Mouse (Mus musculus): ENCODE data around the gene 2010111I01Rik. TPM values are rescaled to one million over a fixed set of nuclear protein-coding genes. Genes with fewer than 3 reads are reported as not detected.
"Not testable (repeated sequence)": the region's sequence is repeated elsewhere in the genome, so short reads cannot be mapped to it uniquely, and the experiment has no call there.

2010111I01Rik gene
- polyA plus RNA-seq, 1 experiment from 2014 or later, result 23.5 TPM

DNA sequence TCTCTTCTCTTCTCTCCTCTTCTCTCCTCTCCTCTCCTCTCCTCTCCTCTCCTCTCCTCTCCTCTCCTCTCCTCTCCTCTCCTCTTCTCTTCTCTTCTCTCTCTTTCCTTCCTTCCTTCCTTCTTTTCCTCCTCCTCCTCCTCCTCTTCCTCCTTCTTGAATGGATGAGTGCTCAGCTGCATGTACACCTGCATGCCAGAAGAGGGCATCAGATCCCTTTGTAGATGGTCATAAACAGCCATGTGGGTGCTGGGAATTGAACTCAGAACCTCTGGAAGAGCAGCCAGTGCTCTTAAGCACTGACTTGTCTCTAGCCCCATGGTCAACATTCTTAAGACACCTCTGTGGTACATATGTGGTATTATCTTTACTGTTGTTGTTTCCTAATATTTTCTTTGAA, 269.8 kb downstream of the 2010111I01Rik start:
- not testable (repeated sequence) for H3K27me3 ChIP-seq (replicated peaks; ENCODE audit: control insufficient read depth, insufficient read depth, low read length); H3K4me3 ChIP-seq (ENCODE audit: low read depth, low read length); H3K4me1 ChIP-seq (ENCODE audit: control insufficient read depth, insufficient read depth, low read length); H3K36me3 ChIP-seq (ENCODE audit: control insufficient read depth, insufficient read depth, low read length); ATAC-seq; H3K9ac ChIP-seq (ENCODE audit: low read length); H3K27ac ChIP-seq (ENCODE audit: low read depth, low read length); H3K9me3 ChIP-seq (replicated peaks; ENCODE audit: control insufficient read depth, low read length); H3K4me2 ChIP-seq (ENCODE audit: low read length); DNase-seq (ENCODE audit: low spot score)

DNA sequence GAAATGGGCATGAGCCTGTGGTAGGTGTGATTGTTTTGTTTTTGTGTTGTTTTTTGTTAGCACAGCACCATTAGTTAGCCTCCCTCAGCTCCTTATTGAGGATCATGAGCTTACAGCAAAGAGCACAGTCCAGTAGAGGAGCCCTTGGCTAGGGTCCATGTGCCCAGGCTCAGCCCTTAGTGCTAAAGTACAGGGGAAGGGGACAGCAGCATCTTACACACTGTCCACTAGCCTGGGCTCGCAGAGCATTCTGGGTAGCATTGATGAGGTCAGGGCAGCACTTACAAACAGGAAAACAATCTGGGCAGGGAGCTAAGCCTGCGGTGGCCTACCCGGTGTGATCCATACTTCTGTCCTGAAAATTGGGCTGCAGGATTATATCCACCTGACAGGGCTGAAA, 270.9 kb downstream of the 2010111I01Rik start:
- DNase-seq (ENCODE audit: low spot score) (no peak), ATAC-seq (no peak)
- Histone ChIP-seq H3K4me2 (ENCODE audit: low read length) (no peak overlapping the region), H3K9ac (ENCODE audit: low read length) (no peak overlapping the region), H3K4me3 (ENCODE audit: low read depth, low read length) (no peak overlapping the region), H3K36me3 (ENCODE audit: control insufficient read depth, insufficient read depth, low read length) (no peaks in the 10 kb centered on the region), H3K27ac (ENCODE audit: low read depth, low read length) (no peak overlapping the region), H3K27me3 (replicated peaks; ENCODE audit: control insufficient read depth, insufficient read depth, low read length) (no peaks in the 10 kb centered on the region), H3K9me3 (replicated peaks; ENCODE audit: control insufficient read depth, low read length) (no peaks in the 10 kb centered on the region), H3K4me1 (ENCODE audit: control insufficient read depth, insufficient read depth, low read length) (peaks cover 6% of the 10 kb centered on the region; the same call in 1 of the 2 replicates)
- 87% methylated on average over 3 of the region's 3 CpGs for WGBS

- no peak for ATAC-seq
- Histone ChIP-seq H3K4me2 (ENCODE audit: low read length) (no peak overlapping the region), H3K4me3 (ENCODE audit: low read depth, low read length) (no peak overlapping the region), H3K36me3 (ENCODE audit: control insufficient read depth, insufficient read depth, low read length) (no peaks in the 10 kb centered on the region), H3K9ac (ENCODE audit: low read length) (no peak overlapping the region), H3K27ac (ENCODE audit: low read depth, low read length) (no peak overlapping the region), H3K4me1 (ENCODE audit: control insufficient read depth, insufficient read depth, low read length) (peaks cover 12% of the 10 kb centered on the region; the same call in 1 of the 2 replicates), H3K9me3 (replicated peaks; ENCODE audit: control insufficient read depth, low read length) (no peaks in the 10 kb centered on the region), H3K27me3 (replicated peaks; ENCODE audit: control insufficient read depth, insufficient read depth, low read length) (no peaks in the 10 kb centered on the region)
- 63% methylated on average over 5 of the region's 5 CpGs for WGBS
- no peak for DNase-seq (ENCODE audit: low spot score)
Measured at GRCm38 (mm10) chr13:63236159-63236893, 271.6 kb downstream of the 2010111I01Rik start.

DNA sequence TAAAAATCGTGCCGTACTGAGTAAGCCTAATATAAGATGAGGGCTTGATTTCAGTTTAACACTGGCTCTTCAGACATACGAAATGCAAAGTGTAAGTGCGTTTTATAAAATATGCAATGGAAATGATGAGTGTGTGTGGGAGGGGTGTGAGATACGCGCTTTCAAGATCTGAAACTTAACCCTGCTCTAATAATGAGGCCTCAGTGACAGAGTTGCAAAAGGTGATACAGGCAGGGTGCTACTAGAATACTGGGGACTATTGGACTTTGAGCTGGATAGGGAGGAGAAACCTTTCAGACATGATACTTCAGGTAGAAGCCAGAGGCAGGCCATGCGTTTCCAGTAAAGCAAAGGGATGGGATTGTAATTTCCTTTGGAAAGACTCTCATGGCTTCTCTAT, 273.4 kb downstream of the 2010111I01Rik start:
- Histone ChIP-seq H3K4me2 (ENCODE audit: low read length) (no peak overlapping the region), H3K4me3 (ENCODE audit: low read depth, low read length) (no peak overlapping the region), H3K27ac (ENCODE audit: low read depth, low read length) (no peak overlapping the region), H3K9ac (ENCODE audit: low read length) (no peak overlapping the region), H3K36me3 (ENCODE audit: control insufficient read depth, insufficient read depth, low read length) (no peaks in the 10 kb centered on the region), H3K9me3 (replicated peaks; ENCODE audit: control insufficient read depth, low read length) (no peaks in the 10 kb centered on the region), H3K4me1 (ENCODE audit: control insufficient read depth, insufficient read depth, low read length) (peaks cover 12% of the 10 kb centered on the region; the same call in 1 of the 2 replicates), H3K27me3 (replicated peaks; ENCODE audit: control insufficient read depth, insufficient read depth, low read length) (no peaks in the 10 kb centered on the region)
- DNase-seq (ENCODE audit: low spot score) (no peak), ATAC-seq (no peak)
- 92% methylated on average over 7 of the region's 7 CpGs for WGBS

DNA sequence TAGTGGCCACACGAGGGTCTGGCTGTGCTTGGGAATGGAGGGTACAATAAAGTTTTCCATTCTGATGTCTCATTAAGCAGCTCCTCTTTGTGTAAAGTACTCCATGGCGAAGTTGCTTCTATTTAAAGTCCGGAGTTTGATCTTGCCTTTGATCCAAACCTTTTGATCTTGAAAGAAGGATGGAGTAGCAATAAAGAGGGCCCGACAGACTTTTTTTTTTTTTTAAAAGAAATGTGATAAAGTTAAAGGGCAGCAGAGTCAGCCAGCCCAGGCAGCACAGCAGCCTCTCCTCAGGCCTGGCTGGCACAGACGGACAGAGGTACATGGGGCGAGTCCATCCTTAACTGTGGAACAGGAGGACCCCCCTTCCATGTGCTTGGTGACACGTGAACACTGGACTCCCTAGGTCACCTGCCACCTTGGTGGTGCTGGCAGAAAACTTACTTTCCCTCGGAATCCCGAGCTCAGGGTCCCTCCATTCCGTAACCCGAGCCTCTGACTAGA, 274.7 kb downstream of the 2010111I01Rik start:
- ATAC-seq (peak; percentile 63), DNase-seq (ENCODE audit: low spot score) (peak; percentile 37)
- Histone ChIP-seq H3K27me3 (replicated peaks; ENCODE audit: control insufficient read depth, insufficient read depth, low read length) (no peaks in the 10 kb centered on the region), H3K9me3 (replicated peaks; ENCODE audit: control insufficient read depth, low read length) (no peaks in the 10 kb centered on the region), H3K9ac (ENCODE audit: low read length) (peak overlapping the region; percentile 75), H3K36me3 (ENCODE audit: control insufficient read depth, insufficient read depth, low read length) (no peaks in the 10 kb centered on the region), H3K4me1 (ENCODE audit: control insufficient read depth, insufficient read depth, low read length) (peaks cover 13% of the 10 kb centered on the region; the same call in 1 of the 2 replicates), H3K4me2 (ENCODE audit: low read length) (peak overlapping the region; percentile 90), H3K27ac (ENCODE audit: low read depth, low read length) (peak overlapping the region; percentile 65; the same call in 1 of the 2 replicates), H3K4me3 (ENCODE audit: low read depth, low read length) (peak overlapping the region; percentile 67)
- 3% methylated on average over 11 of the region's 11 CpGs for WGBS

- DNase-seq (ENCODE audit: low spot score), result peak; percentile 60
- Histone ChIP-seq H3K4me3 (ENCODE audit: low read depth, low read length) (peak overlapping the region; percentile 67), H3K4me1 (ENCODE audit: control insufficient read depth, insufficient read depth, low read length) (peaks cover 21% of the 10 kb centered on the region; the same call in 1 of the 2 replicates), H3K9me3 (replicated peaks; ENCODE audit: control insufficient read depth, low read length) (no peaks in the 10 kb centered on the region), H3K27me3 (replicated peaks; ENCODE audit: control insufficient read depth, insufficient read depth, low read length) (no peaks in the 10 kb centered on the region), H3K4me2 (ENCODE audit: low read length) (peak overlapping the region; percentile 90), H3K36me3 (ENCODE audit: control insufficient read depth, insufficient read depth, low read length) (no peaks in the 10 kb centered on the region), H3K9ac (ENCODE audit: low read length) (peak overlapping the region; percentile 75), H3K27ac (ENCODE audit: low read depth, low read length) (peak overlapping the region; percentile 65; the same call in 1 of the 2 replicates)
- WGBS, result under 1% methylated on average over 51 of the region's 51 CpGs
- peak; percentile 89 for ATAC-seq
Measured at GRCm38 (mm10) chr13:63239877-63240671, 275.4 kb downstream of the 2010111I01Rik start.

- WGBS, result 45% methylated on average over 5 of the region's 5 CpGs
- ATAC-seq (no peak), DNase-seq (ENCODE audit: low spot score) (no peak)
- H3K4me1 ChIP-seq (ENCODE audit: control insufficient read depth, insufficient read depth, low read length), result peaks cover 22% of the 10 kb centered on the region; the same call in 1 of the 2 replicates
- peak overlapping the region; percentile 67; the same call in 1 of the 2 replicates for H3K4me3 ChIP-seq (ENCODE audit: low read depth, low read length)
- H3K9me3 ChIP-seq (replicated peaks; ENCODE audit: control insufficient read depth, low read length), result no peaks in the 10 kb centered on the region
- no peak overlapping the region for H3K27ac ChIP-seq (ENCODE audit: low read depth, low read length)
- peak overlapping the region; percentile 90 for H3K4me2 ChIP-seq (ENCODE audit: low read length)
- H3K27me3 ChIP-seq (replicated peaks; ENCODE audit: control insufficient read depth, insufficient read depth, low read length), result no peaks in the 10 kb centered on the region
- H3K9ac ChIP-seq (ENCODE audit: low read length), result peak overlapping the region; percentile 13; the same call in 1 of the 2 replicates
- no peaks in the 10 kb centered on the region for H3K36me3 ChIP-seq (ENCODE audit: control insufficient read depth, insufficient read depth, low read length)
Measured at GRCm38 (mm10) chr13:63240835-63241234, 276.1 kb downstream of the 2010111I01Rik start.

DNA sequence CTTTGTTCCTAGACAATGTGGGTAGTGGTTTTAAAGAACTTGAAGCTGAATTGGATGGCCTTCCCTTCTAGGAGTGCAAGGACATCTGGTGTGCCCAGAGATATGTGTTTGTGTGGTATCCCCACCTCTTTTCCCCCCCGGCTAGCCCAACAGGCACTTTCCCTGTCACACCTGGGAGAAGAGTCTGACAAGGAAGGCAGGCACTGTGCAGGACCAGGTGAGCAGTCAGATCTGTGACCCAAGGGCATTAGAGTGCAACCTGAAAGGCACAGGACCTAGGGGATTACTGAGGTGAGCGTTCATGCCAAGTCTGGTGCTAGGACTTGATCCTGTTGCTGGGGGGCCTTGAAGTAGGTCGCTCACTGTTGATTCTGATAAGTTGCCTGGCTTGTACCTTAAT, 277.0 kb downstream of the 2010111I01Rik start:
- Histone ChIP-seq H3K9ac (ENCODE audit: low read length) (no peak overlapping the region), H3K4me3 (ENCODE audit: low read depth, low read length) (no peak overlapping the region), H3K4me1 (ENCODE audit: control insufficient read depth, insufficient read depth, low read length) (peaks cover 26% of the 10 kb centered on the region), H3K36me3 (ENCODE audit: control insufficient read depth, insufficient read depth, low read length) (no peaks in the 10 kb centered on the region), H3K27ac (ENCODE audit: low read depth, low read length) (no peak overlapping the region), H3K4me2 (ENCODE audit: low read length) (no peak overlapping the region), H3K9me3 (replicated peaks; ENCODE audit: control insufficient read depth, low read length) (no peaks in the 10 kb centered on the region), H3K27me3 (replicated peaks; ENCODE audit: control insufficient read depth, insufficient read depth, low read length) (no peaks in the 10 kb centered on the region)
- no peak for ATAC-seq
- 87% methylated on average over 3 of the region's 3 CpGs for whole genome bisulfite sequencing
- DNase-seq (ENCODE audit: low spot score), result no peak

Measured in forebrain, embryonic 14.5 days (tissue).